Mouse (Mus musculus) adrenal gland, adult 18-20 months (tissue): Measurements from ENCODE around the gene Hist3h2ba. TPM values are rescaled to one million over a fixed set of nuclear protein-coding genes. Genes with fewer than 3 reads are reported as not detected.

Experiments
- DNase-seq, 2 experiments: peaks; one replicate each; pipeline ENCODE4 v3.0.0; 2021 to 2022; ENCODE audit warnings: low spot score in 2 of 2
- total RNA-seq, 2 experiments: library from RNA; stranded (reverse); gene quantifications; 1 replicate in 1 of 2; 2 replicates in 1 of 2; pipeline ENCODE4 v1.2.3; 2021

The Hist3h2ba gene
- total RNA-seq, 2 experiments from 2014 or later: 5.8 to 6.0 TPM

- DNase-seq: no peak
Measured at GRCm38 (mm10) chr11:58963543-58963942, 14.8 kb downstream of the Hist3h2ba start.

DNA sequence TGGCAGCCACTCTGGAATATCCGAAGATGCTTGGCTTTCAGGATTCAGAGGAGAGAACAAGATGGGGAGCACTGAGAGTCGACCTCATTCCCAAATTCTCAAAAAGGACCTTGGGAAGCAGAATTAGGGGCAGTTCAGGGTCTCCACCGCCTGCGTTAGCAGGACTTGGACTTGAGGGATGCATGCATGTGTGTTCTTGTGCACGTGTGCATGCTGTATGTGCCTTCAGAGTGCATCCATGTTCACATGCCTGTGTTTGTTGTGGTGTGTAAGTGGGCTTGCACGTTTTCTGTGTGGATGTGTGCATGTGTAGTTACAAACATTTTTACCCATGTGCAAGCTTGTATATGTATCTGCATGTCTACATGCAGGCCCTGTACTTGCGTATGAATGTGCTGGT lies 15.5 kb downstream of the Hist3h2ba start:
- no peak for DNase-seq

DNA sequence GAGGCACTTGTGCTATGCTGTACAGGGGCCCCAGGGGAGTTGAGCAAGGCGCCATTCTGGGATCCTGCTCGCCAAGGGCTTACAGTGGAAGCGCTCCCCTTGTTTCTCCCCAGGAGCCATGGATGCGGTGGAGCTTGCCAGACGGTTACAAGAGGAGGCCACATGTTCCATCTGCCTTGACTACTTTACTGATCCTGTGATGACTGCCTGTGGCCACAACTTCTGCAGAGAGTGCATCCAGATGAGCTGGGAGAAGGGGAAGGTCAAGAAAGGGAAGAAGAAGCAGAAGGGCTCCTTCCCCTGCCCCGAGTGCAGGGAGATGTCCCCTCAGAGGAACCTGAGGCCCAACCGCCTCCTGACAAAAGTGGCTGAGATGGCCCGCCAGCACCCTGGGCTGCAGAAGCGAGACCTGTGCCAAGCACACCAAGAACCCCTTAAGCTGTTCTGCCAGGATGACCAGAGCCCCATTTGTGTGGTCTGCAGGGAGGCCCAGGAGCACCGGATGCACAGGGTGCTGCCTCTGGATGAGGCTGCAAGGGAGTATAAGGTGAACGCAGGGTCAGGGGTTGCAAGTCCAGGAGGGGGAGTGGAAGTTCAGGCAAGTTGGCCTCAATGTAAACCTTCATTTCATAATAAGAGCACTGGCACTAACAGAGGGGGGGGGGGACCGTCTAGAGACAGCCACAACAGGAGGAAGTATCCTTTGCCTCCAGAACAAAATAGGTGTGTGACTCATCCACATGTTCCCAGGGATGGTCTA lies 16.5 kb downstream of the Hist3h2ba start:
- no peak for DNase-seq

DNA sequence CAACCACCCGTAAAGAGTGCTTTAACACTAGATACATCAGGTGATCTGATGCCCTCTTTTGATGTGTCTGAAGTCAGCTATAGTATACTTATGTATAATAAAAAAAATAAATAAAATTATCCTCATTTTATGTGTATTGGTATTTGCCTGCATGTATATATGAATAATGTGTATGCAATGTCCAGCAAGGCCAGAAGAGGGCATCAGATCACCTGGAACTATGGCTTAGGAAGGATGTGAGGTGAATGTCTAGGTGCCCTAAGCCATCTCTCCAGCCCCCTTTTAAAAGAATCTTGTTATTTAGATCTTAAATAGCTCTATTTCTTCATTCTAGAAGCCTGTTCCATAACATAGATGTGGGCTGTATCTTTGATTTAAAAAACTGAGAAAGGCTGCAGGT lies 18.6 kb downstream of the Hist3h2ba start:
- no peak for DNase-seq

DNA sequence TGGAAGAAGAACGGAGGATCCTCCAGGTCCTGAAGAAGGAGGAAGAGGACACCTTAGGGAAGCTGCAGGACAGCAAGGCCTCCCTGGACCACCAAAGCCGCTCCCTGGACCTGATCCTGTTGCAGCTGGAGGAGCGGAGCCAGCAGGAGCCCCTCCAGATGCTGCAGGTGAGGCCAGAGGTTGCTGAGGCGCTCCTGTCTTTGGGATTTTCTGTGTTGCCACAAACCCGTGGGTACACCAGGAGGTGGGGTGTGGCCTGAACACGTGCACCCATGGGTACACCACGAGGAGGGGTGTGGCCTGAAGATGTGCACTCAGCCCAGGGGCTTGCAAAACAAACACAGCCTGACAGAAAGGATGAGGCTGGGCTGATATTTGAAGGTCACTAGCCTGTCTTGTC lies 19.8 kb downstream of the Hist3h2ba start:
- DNase-seq: no peak

- no peak for DNase-seq
Measured at GRCm38 (mm10) chr11:58969027-58969426, 20.3 kb downstream of the Hist3h2ba start.

- DNase-seq: no peak
Measured at GRCm38 (mm10) chr11:58969659-58970058, 20.9 kb downstream of the Hist3h2ba start.

DNA sequence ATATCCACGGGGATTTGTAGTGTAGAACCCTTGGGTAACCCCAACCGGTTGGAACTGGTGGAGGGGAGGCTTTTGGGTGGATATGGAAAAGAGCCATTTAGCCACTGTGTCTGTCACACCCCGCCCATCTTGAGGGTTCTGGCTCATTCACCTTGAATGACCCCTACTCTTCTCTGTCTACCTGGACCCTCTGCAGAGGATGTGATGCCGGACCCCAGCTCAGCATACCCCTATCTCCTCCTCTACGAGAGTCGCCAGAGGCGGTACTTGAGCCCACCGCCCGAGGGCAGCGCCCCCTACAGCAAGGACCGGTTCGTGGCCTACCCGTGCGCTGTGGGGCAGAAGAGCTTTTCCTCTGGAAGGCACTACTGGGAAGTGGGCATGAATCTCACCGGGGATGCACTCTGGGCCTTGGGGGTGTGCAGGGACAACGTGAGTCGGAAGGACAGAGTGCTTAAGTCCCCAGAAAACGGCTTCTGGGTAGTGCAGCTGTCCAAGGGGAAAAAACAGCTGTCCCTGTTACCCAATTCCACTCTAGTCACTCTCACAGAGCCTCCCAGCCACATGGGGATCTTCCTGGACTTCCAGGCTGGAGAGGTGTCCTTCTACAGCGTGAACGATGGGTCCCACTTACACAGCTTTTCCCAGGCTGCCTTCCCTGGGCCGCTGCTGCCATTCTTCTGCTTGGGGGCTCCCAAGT lies 22.3 kb downstream of the Hist3h2ba start:
- DNase-seq: no peak

DNA sequence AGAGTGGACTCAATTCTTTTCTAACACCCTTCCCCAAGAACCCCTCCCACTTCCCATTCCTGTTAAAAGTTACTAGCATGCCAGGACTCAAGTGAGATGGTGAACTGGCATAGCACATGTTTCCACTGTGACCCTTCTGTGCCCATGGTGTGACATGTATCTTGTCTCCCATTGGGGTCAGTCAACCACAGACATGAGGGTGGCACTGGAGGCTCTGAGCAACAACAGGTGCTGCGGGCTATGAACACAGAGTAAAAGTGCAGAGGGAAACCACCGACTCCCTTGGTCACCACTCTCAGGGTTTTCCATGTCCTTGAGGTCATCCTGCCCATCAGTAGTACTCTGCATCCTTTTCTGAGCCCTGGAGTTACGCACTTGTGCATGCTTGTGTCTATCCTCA lies 23.1 kb downstream of the Hist3h2ba start:
- no peak for DNase-seq

DNA sequence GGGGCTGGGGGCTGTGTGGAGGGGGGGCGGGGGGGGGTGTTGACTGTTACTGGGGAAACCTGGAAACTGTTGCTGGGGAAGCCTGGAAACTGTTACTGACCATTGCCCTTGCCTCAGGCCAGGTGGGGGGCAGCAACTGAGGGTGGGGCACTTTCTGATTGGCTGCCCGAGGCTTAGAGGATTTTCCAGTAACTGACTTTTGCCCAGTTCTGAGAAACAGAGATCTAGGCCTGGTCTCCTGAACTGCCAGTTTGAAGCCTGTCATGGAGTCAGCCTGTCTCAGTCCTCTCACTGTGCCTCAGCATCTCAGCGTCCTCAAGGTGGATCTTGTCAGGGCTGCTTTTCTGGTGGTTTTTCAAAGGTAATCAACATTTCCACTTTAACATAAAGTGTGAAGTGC lies 25.7 kb downstream of the Hist3h2ba start:
- no peak for DNase-seq

GRCm38 (mm10) chr11:58977150-58977549 lies 28.4 kb downstream of the Hist3h2ba start:
- no peak for DNase-seq

GRCm38 (mm10) chr11:58977607-58978026 lies 28.9 kb downstream of the Hist3h2ba start:
- no peak for DNase-seq

GRCm38 (mm10) chr11:58978027-58978705 lies 29.4 kb downstream of the Hist3h2ba start, which contains the start of gene Trim11:
Trim11 (plus strand) TSS chr11:58978093.
- DNase-seq: peak; percentile 53 to 55

DNA sequence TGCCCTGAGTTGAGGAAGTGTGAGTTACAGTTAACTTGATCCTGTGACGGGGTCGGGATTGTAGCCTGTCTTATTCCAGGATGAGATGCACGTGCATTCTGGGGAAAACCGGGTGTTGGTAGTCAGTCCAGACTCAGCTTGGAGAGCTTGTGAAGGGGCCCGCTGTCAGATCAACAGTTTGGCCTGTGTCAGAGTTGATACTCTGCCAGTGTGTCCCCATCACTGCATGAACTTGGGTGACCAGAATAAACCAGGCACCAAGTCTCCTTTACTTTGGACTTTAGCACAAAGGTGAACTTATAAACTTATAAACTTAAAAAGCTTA lies 29.9 kb downstream of the Hist3h2ba start:
- no peak for DNase-seq

DNA sequence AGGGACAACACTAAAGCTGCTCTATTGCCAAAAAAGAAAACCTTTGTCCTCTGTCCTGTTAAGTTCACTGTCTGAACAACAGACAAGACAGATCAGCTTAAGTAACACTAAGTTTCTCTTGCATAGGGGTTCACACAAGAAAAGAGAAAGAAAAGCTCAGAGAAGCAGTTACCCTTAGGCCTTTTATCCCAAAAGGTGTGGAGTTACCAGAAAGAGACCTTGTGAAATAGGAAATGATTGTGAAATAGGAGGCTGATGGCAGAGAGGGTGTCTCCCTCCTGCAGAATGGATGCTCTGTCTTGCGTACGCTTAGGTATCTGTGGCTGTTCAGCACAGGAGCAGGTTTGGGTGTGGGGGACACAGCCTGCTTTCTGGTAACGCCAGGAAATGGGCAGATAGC lies 30.5 kb downstream of the Hist3h2ba start:
- DNase-seq: no peak

DNA sequence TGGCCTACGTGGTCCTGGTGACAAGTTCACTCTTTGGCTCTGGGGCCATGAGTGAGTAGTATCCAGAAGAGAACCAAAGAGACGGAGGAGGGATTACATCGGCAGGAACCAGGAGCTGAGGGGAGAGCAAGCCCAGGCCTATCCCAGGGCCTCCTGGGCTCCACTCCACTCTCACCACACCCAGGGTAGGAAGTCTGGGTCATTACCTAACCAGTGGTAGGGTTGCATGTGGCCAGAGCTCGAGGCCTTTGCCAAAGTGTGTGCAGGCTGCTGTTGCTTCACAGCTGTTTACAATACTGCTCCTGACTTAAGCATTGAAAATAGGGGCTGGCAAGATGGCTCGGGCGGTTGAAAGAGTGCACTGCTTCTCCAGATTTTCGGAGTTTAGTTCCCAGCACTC lies 30.9 kb downstream of the Hist3h2ba start:
- DNase-seq: no peak

DNA sequence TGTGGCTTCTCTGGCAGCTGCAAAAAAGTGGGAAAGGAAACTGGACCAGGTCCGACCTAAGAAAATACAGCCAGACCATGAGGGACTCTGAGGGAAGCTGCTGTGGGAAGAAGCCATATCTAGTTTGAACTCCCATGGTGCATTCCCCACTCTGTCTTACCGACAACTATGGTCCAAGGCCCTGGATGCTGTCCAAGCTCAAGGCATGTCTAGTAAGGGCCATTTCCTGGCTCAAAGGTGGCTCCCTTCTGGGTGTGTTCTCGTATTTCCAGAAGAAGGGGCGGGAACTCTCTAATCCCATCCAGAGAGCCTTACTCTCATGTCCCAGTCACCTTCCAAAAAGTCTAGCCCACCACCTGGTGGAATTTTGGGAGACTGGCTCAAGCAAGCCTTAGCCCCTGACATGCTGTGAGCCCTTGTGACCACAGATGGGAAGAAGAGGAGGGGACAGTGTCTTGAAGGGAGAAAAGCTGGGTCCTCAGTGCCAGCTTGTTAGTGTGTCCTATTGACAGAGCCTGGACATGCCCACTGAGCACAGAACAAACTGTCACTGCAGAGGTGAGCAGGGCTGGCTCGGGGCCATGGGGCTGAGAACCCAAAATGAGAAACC lies 31.8 kb downstream of the Hist3h2ba start:
- DNase-seq: no peak

GRCm38 (mm10) chr11:58981541-58982447 lies 33.1 kb downstream of the Hist3h2ba start:
- DNase-seq: peak in 1 of 2 experiments; percentile 49

- no peak for DNase-seq
Measured at GRCm38 (mm10) chr11:58982471-58983097, 33.9 kb downstream of the Hist3h2ba start.

DNA sequence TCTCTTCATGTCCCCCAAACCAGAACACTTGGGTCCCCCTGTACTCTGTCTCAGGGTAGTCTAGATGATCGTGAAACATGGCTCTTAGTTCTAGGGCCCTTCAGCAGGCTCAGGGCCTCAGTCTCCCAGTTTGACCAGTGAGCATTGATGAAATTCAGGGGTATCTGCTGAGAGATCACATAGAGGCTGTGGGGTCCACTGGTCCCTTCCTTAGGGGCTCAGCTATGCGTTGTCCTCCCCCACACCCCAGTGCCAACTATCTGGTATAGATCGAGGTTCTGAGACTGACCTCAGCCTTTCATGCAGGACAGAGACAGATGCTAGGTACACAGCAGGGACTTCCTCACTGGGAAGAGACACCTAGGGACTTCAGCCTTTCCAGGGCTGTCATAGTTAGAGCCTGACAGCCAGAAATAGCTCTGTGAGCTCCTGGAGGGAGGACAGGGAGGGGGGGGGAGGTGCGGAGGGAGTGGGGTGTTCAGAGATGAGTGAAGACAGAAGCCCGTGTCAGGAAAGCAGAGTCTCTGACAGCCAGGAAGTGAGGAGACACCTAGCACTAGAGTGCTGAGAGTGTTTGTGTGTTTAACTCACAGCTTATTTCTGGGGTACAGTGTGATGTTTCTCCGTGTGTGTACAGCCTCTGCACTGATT lies 35.1 kb downstream of the Hist3h2ba start:
- DNase-seq: no peak
